Mouse (Mus musculus): ENCODE data around the gene Gramd1b.

The Gramd1b gene

GRCm38 (mm10) chr9:40268040-40268747 is 263.0 kb downstream of the Gramd1b start:
- peak; percentile 36 for DNase-seq (ENCODE audit: low spot score)

- no peak for DNase-seq (ENCODE audit: low spot score)
Observed at GRCm38 (mm10) chr9:40263874-40264273, 267.3 kb downstream of the Gramd1b start.

GRCm38 (mm10) chr9:40252459-40252858 is 278.7 kb downstream of the Gramd1b start:
- no peak for DNase-seq (ENCODE audit: low spot score)

GRCm38 (mm10) chr9:40249106-40249505 is 282.1 kb downstream of the Gramd1b start:
- DNase-seq (ENCODE audit: low spot score): no peak

- no peak for DNase-seq (ENCODE audit: low spot score)
Observed at GRCm38 (mm10) chr9:40246702-40247101, 284.5 kb downstream of the Gramd1b start.

- no peak for DNase-seq (ENCODE audit: low spot score)
Observed at GRCm38 (mm10) chr9:40245974-40246665, 285.1 kb downstream of the Gramd1b start.

GRCm38 (mm10) chr9:40245466-40245865 is 285.7 kb downstream of the Gramd1b start:
- DNase-seq (ENCODE audit: low spot score): no peak

Measured in embryo, embryonic 10 days (tissue).